Mouse (Mus musculus) heart, embryonic 14.5 days (tissue): ENCODE results near the gene Cd101. TPM values are rescaled to one million over a fixed set of nuclear protein-coding genes. Genes with fewer than 3 reads are reported as not detected.

Experiments used
- ATAC-seq: fragments of 200-750 bp; cut with Nextera tagmentation; 2 replicates; pipeline ENCODE4 v1.8.0; 2017; ENCODE audit warnings: low read depth, moderate TSS enrichment; ENCODE audit not compliant: insufficient number of reproducible peaks, insufficient read depth, low FRiP score
- H3K27ac ChIP-seq, 2 experiments: fragments of 200-500 bp in 1 of 2; fragments of 300-500 bp in 1 of 2; sonication (generic) in 1 of 2; replicated peaks in 1 of 2; 2 replicates each; pipeline ENCODE4 v1.5.1; 2012 to 2014; ENCODE audit warnings: low read depth in 2 of 2, low read length in 2 of 2, control low read depth in 1 of 2, mild to moderate bottlenecking in 1 of 2, mixed read lengths in 1 of 2; ENCODE audit not compliant: control insufficient read depth in 1 of 2, insufficient read depth in 1 of 2
- H3K27me3 ChIP-seq: fragments of 300-500 bp; sonication (generic); 2 replicates; pipeline ENCODE4 v1.6.1; 2014; ENCODE audit warnings: mild to moderate bottlenecking, low read length, control low read depth; ENCODE audit not compliant: control insufficient read depth, insufficient read depth
- H3K36me3 ChIP-seq: fragments of 300-500 bp; sonication (generic); 2 replicates; pipeline ENCODE4 v1.6.1; 2014; ENCODE audit warnings: mild to moderate bottlenecking, control low read depth, low read length, mixed read lengths; ENCODE audit not compliant: control insufficient read depth, insufficient read depth
- H3K4me1 ChIP-seq, 2 experiments: fragments of 200-500 bp in 1 of 2; fragments of 300-500 bp in 1 of 2; sonication (generic) in 1 of 2; 2 replicates each; pipeline ENCODE4 v1.6.1; 2012 to 2014; ENCODE audit warnings: low read length in 2 of 2, control low read depth in 1 of 2, mixed read lengths in 1 of 2; ENCODE audit not compliant: control insufficient read depth in 2 of 2, insufficient read depth in 2 of 2
- H3K4me2 ChIP-seq: fragments of 300-500 bp; sonication (generic); 2 replicates; pipeline ENCODE4 v1.6.1; 2014; ENCODE audit warnings: mild to moderate bottlenecking, low read length
- H3K4me3 ChIP-seq, 2 experiments: fragments of 200-500 bp in 1 of 2; fragments of 300-500 bp in 1 of 2; sonication (generic) in 1 of 2; 2 replicates each; pipeline ENCODE4 v1.5.1; 2012 to 2014; ENCODE audit warnings: low read length in 2 of 2, mild to moderate bottlenecking in 2 of 2, control low read depth in 1 of 2, low read depth in 1 of 2, moderate library complexity in 1 of 2; ENCODE audit not compliant: control insufficient read depth in 1 of 2, insufficient read depth in 1 of 2
- H3K9ac ChIP-seq: fragments of 300-500 bp; sonication (generic); 2 replicates; pipeline ENCODE4 v1.6.1; 2014; ENCODE audit warnings: mild to moderate bottlenecking, low read length
- H3K9me3 ChIP-seq: fragments of 300-500 bp; sonication (generic); 2 replicates; pipeline ENCODE4 v1.6.1; 2016; ENCODE audit warnings: low read length, control low read depth; ENCODE audit not compliant: control insufficient read depth
- WGBS: fragments of 180-500 bp; shearing (Covaris S2); extraction: QIAGEN DNeasy Blood & Tissue Kit; methylation state at CpG from one replicate; pipeline ENCODE4 v1.1.7; 2014; 5-methylcytosine and 5-hydroxymethylcytosine counted together
- polyA plus RNA-seq: library from polyadenylated mRNA; unstranded; fragments of >200 nt; fragmentation: Nextera tagmentation; extraction: Ambion mirVana; gene quantifications from 2 replicates; pipeline ENCODE4 v1.2.1, GENCODE M21; 2014

The Cd101 gene
- polyA plus RNA-seq, 1 experiment from 2014 or later = 0.27 TPM

- no peaks in the 10 kb centered on the region for H3K9me3 ChIP-seq
- H3K4me1 ChIP-seq = no peaks in the 10 kb centered on the region
- peaks cover 84% of the 10 kb centered on the region for H3K36me3 ChIP-seq
- no peak overlapping the region for H3K4me2 ChIP-seq
- no peaks in the 10 kb centered on the region for H3K27me3 ChIP-seq
- WGBS = 85% methylated on average over 2 of the region's 2 CpGs
- no peak for ATAC-seq
- H3K4me3 ChIP-seq = no peak overlapping the region
- no peak overlapping the region for H3K27ac ChIP-seq
- H3K9ac ChIP-seq = no peak overlapping the region
Measured at GRCm38 (mm10) chr3:101058203-101058602, 28.8 kb upstream of the Cd101 start.

GRCm38 (mm10) chr3:101055216-101055615 is 25.9 kb upstream of the Cd101 start:
- Histone ChIP-seq H3K27me3 (no peaks in the 10 kb centered on the region), H3K4me1 (peaks cover 3 to 5% of the 10 kb centered on the region in 2 experiments; a peak in 3 of 4 replicates), H3K27ac (no peak overlapping the region), H3K4me2 (no peak overlapping the region), H3K9me3 (no peaks in the 10 kb centered on the region), H3K36me3 (peaks cover 74% of the 10 kb centered on the region), H3K9ac (no peak overlapping the region), H3K4me3 (no peak overlapping the region)
- 82% methylated on average over 8 of the region's 8 CpGs for WGBS
- ATAC-seq = no peak

- Histone ChIP-seq H3K4me1 (peaks cover 3 to 11% of the 10 kb centered on the region in 2 experiments), H3K4me3 (no peak overlapping the region), H3K27ac (no peak overlapping the region), H3K36me3 (peaks cover 58% of the 10 kb centered on the region), H3K9ac (no peak overlapping the region), H3K4me2 (no peak overlapping the region), H3K9me3 (no peaks in the 10 kb centered on the region), H3K27me3 (no peaks in the 10 kb centered on the region)
- 68% methylated on average over 4 of the region's 4 CpGs for WGBS
- ATAC-seq = no peak
Measured at GRCm38 (mm10) chr3:101051601-101052000, 22.2 kb upstream of the Cd101 start.

DNA sequence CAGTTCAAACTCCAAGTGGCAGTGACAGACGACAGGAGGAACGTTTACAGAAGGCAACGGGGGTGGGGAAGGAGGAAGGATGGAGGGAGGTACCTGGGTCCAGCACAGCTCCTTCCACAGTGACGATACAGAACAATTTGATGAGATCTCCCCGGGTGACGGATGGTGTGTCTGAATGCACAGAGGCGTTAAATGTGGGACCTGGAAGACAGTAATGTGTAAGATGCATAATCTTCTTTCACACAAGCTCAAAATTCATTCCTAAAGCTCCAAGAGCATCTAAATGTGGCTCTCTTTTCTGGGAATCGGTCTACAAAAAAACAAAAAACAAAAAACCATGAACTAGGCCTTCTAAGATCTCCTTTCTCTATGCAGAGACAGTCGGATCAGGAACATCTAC is 20.6 kb upstream of the Cd101 start:
- no peak overlapping the region for H3K4me3 ChIP-seq
- no peak for ATAC-seq
- H3K27me3 ChIP-seq = no peaks in the 10 kb centered on the region
- peaks cover 47% of the 10 kb centered on the region for H3K36me3 ChIP-seq
- peaks cover 11 to 25% of the 10 kb centered on the region in 2 experiments for H3K4me1 ChIP-seq
- no peak overlapping the region for H3K27ac ChIP-seq
- no peak overlapping the region for H3K9ac ChIP-seq
- H3K9me3 ChIP-seq = no peaks in the 10 kb centered on the region
- H3K4me2 ChIP-seq = no peak overlapping the region
- WGBS = 73% methylated on average over 9 of the region's 9 CpGs

- 77% methylated on average over 2 of the region's 2 CpGs for WGBS
- Histone ChIP-seq H3K27ac (no peak overlapping the region), H3K9ac (no peak overlapping the region), H3K27me3 (no peaks in the 10 kb centered on the region), H3K9me3 (no peaks in the 10 kb centered on the region), H3K4me2 (no peak overlapping the region), H3K36me3 (peaks cover 46% of the 10 kb centered on the region), H3K4me3 (no peak overlapping the region), H3K4me1 (peaks cover 12 to 26% of the 10 kb centered on the region in 2 experiments)
- no peak for ATAC-seq
Measured at GRCm38 (mm10) chr3:101048781-101049180, 19.4 kb upstream of the Cd101 start.

- peaks cover 46% of the 10 kb centered on the region for H3K36me3 ChIP-seq
- no peak overlapping the region for H3K9ac ChIP-seq
- H3K4me1 ChIP-seq = peaks cover 12 to 26% of the 10 kb centered on the region in 2 experiments
- H3K27ac ChIP-seq = 0 out of 4 replicates have a peak overlapping the region, but pooled peaks of 1 of the 2 experiments have one; percentile 19
- H3K27me3 ChIP-seq = no peaks in the 10 kb centered on the region
- no peak overlapping the region for H3K4me2 ChIP-seq
- H3K9me3 ChIP-seq = no peaks in the 10 kb centered on the region
- ATAC-seq = peak; percentile 48; the same call in 1 of the 2 replicates
- no peak overlapping the region for H3K4me3 ChIP-seq
- WGBS = 77% methylated on average over 15 of the region's 15 CpGs
Measured at GRCm38 (mm10) chr3:101047586-101048275, 18.4 kb upstream of the Cd101 start.

DNA sequence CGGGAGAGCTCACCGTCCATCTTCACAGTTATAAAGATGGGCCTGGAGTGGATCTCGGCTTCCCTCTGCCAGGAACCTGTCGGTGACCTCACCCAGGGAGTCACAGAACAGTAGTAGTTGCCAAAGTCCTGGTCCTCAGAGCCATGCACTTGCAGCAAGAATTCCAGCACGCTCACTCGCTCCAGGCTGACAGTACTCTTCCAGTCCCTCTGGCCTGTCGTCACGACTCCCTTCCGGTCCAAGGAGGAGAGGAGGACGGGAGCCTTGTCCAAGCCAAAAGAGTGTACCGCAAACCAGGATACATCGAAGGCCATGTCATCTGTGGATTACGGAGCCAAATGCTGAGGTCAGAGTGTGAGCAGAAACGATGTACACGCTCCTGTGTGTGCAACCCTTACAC is 16.1 kb upstream of the Cd101 start:
- Histone ChIP-seq H3K4me3 (no peak overlapping the region), H3K36me3 (peaks cover 64% of the 10 kb centered on the region), H3K27ac (peak overlapping the region; percentile 29 to 53; a peak in 2 of 4 replicates), H3K9ac (no peak overlapping the region), H3K4me1 (peaks cover 9 to 22% of the 10 kb centered on the region in 2 experiments), H3K27me3 (no peaks in the 10 kb centered on the region), H3K9me3 (no peaks in the 10 kb centered on the region), H3K4me2 (no peak overlapping the region)
- WGBS = 60% methylated on average over 15 of the region's 15 CpGs
- no peak for ATAC-seq

- Histone ChIP-seq H3K27ac (no peak overlapping the region), H3K9ac (no peak overlapping the region), H3K4me3 (no peak overlapping the region), H3K27me3 (no peaks in the 10 kb centered on the region), H3K9me3 (no peaks in the 10 kb centered on the region), H3K4me1 (peaks cover 9 to 22% of the 10 kb centered on the region in 2 experiments), H3K4me2 (no peak overlapping the region), H3K36me3 (peaks cover 67% of the 10 kb centered on the region)
- 85% methylated on average over 6 of the region's 6 CpGs for WGBS
- no peak for ATAC-seq
Measured at GRCm38 (mm10) chr3:101044686-101045085, 15.3 kb upstream of the Cd101 start.
